Mouse (Mus musculus): Measurements from ENCODE around the gene Rpap2. TPM values are rescaled to one million over a fixed set of nuclear protein-coding genes. Genes with fewer than 3 reads are reported as not detected.

The Rpap2 gene
- 27.0 TPM for polyA plus RNA-seq (2014; fragmentation: Illumina TruSeq; extraction: RNeasy Lipid Tissue Mini Kit (QIAGEN cat#74804); ENCODE audit: low read depth, low replicate concordance)

GRCm38 (mm10) chr5:107597301-107598077 is at the start of gene Rpap2, which contains the start of gene Glmn:
Gene Rpap2, plus strand, starts transcription at chr5:107597373.
Gene Glmn, minus strand, starts transcription at chr5:107597888.

Other genes starting within 250 kb of the Rpap2 start
- gene Ephx4, start 194.6 kb upstream of the Rpap2 start, polyA plus RNA-seq (2014; fragmentation: Illumina TruSeq; extraction: RNeasy Lipid Tissue Mini Kit (QIAGEN cat#74804); ENCODE audit: low read depth, low replicate concordance) = not detected
- gene Lpcat2b, start 165.8 kb upstream of the Rpap2 start, polyA plus RNA-seq (2014; fragmentation: Illumina TruSeq; extraction: RNeasy Lipid Tissue Mini Kit (QIAGEN cat#74804); ENCODE audit: low read depth, low replicate concordance) = not detected
- gene Btbd8, start 159.4 kb upstream of the Rpap2 start, polyA plus RNA-seq (2014; fragmentation: Illumina TruSeq; extraction: RNeasy Lipid Tissue Mini Kit (QIAGEN cat#74804); ENCODE audit: low read depth, low replicate concordance) = 6.3 TPM
- gene Gm42669, start 89.8 kb upstream of the Rpap2 start, polyA plus RNA-seq (2014; fragmentation: Illumina TruSeq; extraction: RNeasy Lipid Tissue Mini Kit (QIAGEN cat#74804); ENCODE audit: low read depth, low replicate concordance) = not detected
- 0.24 TPM for gene 1700028K03Rik, start 62.7 kb upstream of the Rpap2 start, polyA plus RNA-seq (2014; fragmentation: Illumina TruSeq; extraction: RNeasy Lipid Tissue Mini Kit (QIAGEN cat#74804); ENCODE audit: low read depth, low replicate concordance)
- 23.9 TPM for gene Glmn, start 515 bp downstream of the Rpap2 start, polyA plus RNA-seq (2014; fragmentation: Illumina TruSeq; extraction: RNeasy Lipid Tissue Mini Kit (QIAGEN cat#74804); ENCODE audit: low read depth, low replicate concordance)
- gene Gfi1, start 128.7 kb downstream of the Rpap2 start, polyA plus RNA-seq (2014; fragmentation: Illumina TruSeq; extraction: RNeasy Lipid Tissue Mini Kit (QIAGEN cat#74804); ENCODE audit: low read depth, low replicate concordance) = not detected
- not detected for gene Ube2d2b, start 232.7 kb downstream of the Rpap2 start, polyA plus RNA-seq (2014; fragmentation: Illumina TruSeq; extraction: RNeasy Lipid Tissue Mini Kit (QIAGEN cat#74804); ENCODE audit: low read depth, low replicate concordance)

All from kidney, adult 10 weeks (tissue).